8 mouse cellular contexts compared by ENCODE assay signal in genomic region chr5:148994706-148995414, GRCm38 (mm10). TPM values are rescaled to one million over a fixed set of nuclear protein-coding genes. Genes with fewer than 3 reads are reported as not detected.
DNase-seq lines count a peak whose midpoint lies in the region; ATAC-seq lines count a peak whose summit lies in the region.

TSS of gene Gm42791 (minus strand) at chr5:148995147.

- peak within 1 kb of the TSS; percentile 35 for H3K4me3 ChIP-seq in forebrain, embryonic 11.5 days (ENCODE audit: low read depth, low read length)
- peak within 1 kb of the TSS; percentile 60 for H3K4me3 ChIP-seq in heart, embryonic 15.5 days
- H3K4me3 ChIP-seq in liver, embryonic 13.5 days (replicated peaks) = peak within 1 kb of the TSS; percentile 64
- H3K4me3 ChIP-seq in stomach, embryonic 15.5 days (replicated peaks) = peak within 1 kb of the TSS; percentile 56

- peak; percentile 94 for ATAC-seq in forebrain, embryonic 11.5 days (replicated peaks; ENCODE audit: low FRiP score)
- ATAC-seq in heart, embryonic 15.5 days (replicated peaks; ENCODE audit: insufficient number of reproducible peaks, insufficient read depth, low FRiP score, low read depth) = peak; percentile 79
- peak; percentile 76 for ATAC-seq in liver, embryonic 13.5 days (ENCODE audit: low read depth)
- peak; percentile 82 for ATAC-seq in stomach, embryonic 15.5 days (ENCODE audit: insufficient read depth, low FRiP score, low read depth)

- peak within 1 kb of the TSS; percentile 68 for H3K4me2 ChIP-seq in forebrain, embryonic 11.5 days (ENCODE audit: low read depth, low read length, severe bottlenecking)
- H3K4me2 ChIP-seq in heart, embryonic 15.5 days = peak within 1 kb of the TSS; percentile 85
- peak within 1 kb of the TSS; percentile 80 for H3K4me2 ChIP-seq in liver, embryonic 13.5 days
- H3K4me2 ChIP-seq in stomach, embryonic 15.5 days = peak within 1 kb of the TSS; percentile 84

- WGBS in forebrain, embryonic 11.5 days = 2% methylated on average over 33 of the region's 33 CpGs
- under 1% methylated on average over 33 of the region's 33 CpGs for whole genome bisulfite sequencing in heart, embryonic 15.5 days
- 2% methylated on average over 33 of the region's 33 CpGs for WGBS in liver, embryonic 13.5 days (ENCODE audit: insufficient replicate concordance)
- WGBS in stomach, embryonic 15.5 days = under 1% methylated on average over 33 of the region's 33 CpGs

- peak within 1 kb of the TSS; percentile 74 for H3K27ac ChIP-seq in forebrain, embryonic 11.5 days (ENCODE audit: low read depth, low read length)
- H3K27ac ChIP-seq in heart, embryonic 15.5 days = peak within 1 kb of the TSS; percentile 91
- H3K27ac ChIP-seq in liver, embryonic 13.5 days = peak within 1 kb of the TSS; percentile 78
- peak within 1 kb of the TSS; percentile 99 for H3K27ac ChIP-seq in stomach, embryonic 15.5 days

- DNase-seq in CD4-positive helper T cell, adult 2 months (ENCODE audit: low read depth, low spot score) = peak; percentile 44
- DNase-seq in c-Kit-positive CD71-positive TER-119-negative erythroid progenitor cells, embryonic 14.5 days (ENCODE audit: low read depth) = peak; percentile 67
- DNase-seq in forebrain, embryonic 11.5 days (ENCODE audit: low spot score) = peak; percentile 88
- peak; percentile 99 for DNase-seq in kidney, postnatal 25 days
- peak; percentile 68 for DNase-seq in liver, embryonic 13.5 days
- peak; percentile 90 for DNase-seq in neural tube, embryonic 10.5 days (ENCODE audit: extremely low spot score, low spot score)

- H3K36me3 ChIP-seq in forebrain, embryonic 11.5 days (ENCODE audit: control insufficient read depth, insufficient read depth, low read length) = no peaks in the 10 kb centered on the region
- no peaks in the 10 kb centered on the region for H3K36me3 ChIP-seq in heart, embryonic 15.5 days
- no peaks in the 10 kb centered on the region for H3K36me3 ChIP-seq in liver, embryonic 13.5 days
- H3K36me3 ChIP-seq in stomach, embryonic 15.5 days = no peaks in the 10 kb centered on the region

- H3K9ac ChIP-seq in forebrain, embryonic 11.5 days (ENCODE audit: low read length) = peak within 1 kb of the TSS; percentile 71
- H3K9ac ChIP-seq in heart, embryonic 15.5 days = peak within 1 kb of the TSS; percentile 67
- peak within 1 kb of the TSS; percentile 71 for H3K9ac ChIP-seq in liver, embryonic 13.5 days
- H3K9ac ChIP-seq in stomach, embryonic 15.5 days = peak within 1 kb of the TSS; percentile 44; the same call in 1 of the 2 replicates

- no peaks in the 10 kb centered on the region for H3K4me1 ChIP-seq in forebrain, embryonic 11.5 days (replicated peaks; ENCODE audit: control insufficient read depth, insufficient read depth, low read length)
- H3K4me1 ChIP-seq in heart, embryonic 15.5 days (replicated peaks) = peaks cover 23% of the 10 kb centered on the region
- peaks cover 23% of the 10 kb centered on the region for H3K4me1 ChIP-seq in liver, embryonic 13.5 days (replicated peaks)
- 0 out of 2 replicates have a peak, but pooled peaks cover 2% of the 10 kb centered on the region for H3K4me1 ChIP-seq in stomach, embryonic 15.5 days

- H3K27me3 ChIP-seq in forebrain, embryonic 11.5 days (ENCODE audit: control insufficient read depth, insufficient read depth, low read length) = no peaks in the 10 kb centered on the region
- H3K27me3 ChIP-seq in heart, embryonic 15.5 days = no peaks in the 10 kb centered on the region
- no peaks in the 10 kb centered on the region for H3K27me3 ChIP-seq in liver, embryonic 13.5 days
- H3K27me3 ChIP-seq in stomach, embryonic 15.5 days (replicated peaks) = no peaks in the 10 kb centered on the region

- H3K9me3 ChIP-seq in forebrain, embryonic 11.5 days (ENCODE audit: control insufficient read depth, low read length) = no peaks in the 10 kb centered on the region
- no peaks in the 10 kb centered on the region for H3K9me3 ChIP-seq in heart, embryonic 15.5 days (replicated peaks)
- H3K9me3 ChIP-seq in liver, embryonic 13.5 days (replicated peaks) = no peaks in the 10 kb centered on the region
- H3K9me3 ChIP-seq in stomach, embryonic 15.5 days = no peaks in the 10 kb centered on the region

RNA-seq across cellular contexts. Expression of gene Gm42791, which starts in this region (rescaled TPM):
- polyA plus RNA-seq in forebrain, embryonic 11.5 days (2014; fragmentation: Nextera tagmentation; extraction: Ambion mirVana) = 4.6 TPM in 1 of 2 replicates, not detected in the other
- 2.1 and 2.6 TPM in 2 replicates for polyA plus RNA-seq in heart, embryonic 15.5 days (2015; fragmentation: Nextera tagmentation; extraction: Ambion mirVana)
- polyA plus RNA-seq in liver, embryonic 13.5 days (2015; fragmentation: Nextera tagmentation; extraction: Ambion mirVana) = 0.32 and 0.86 TPM in 2 replicates
- 0.67 and 0.80 TPM in 2 replicates for polyA plus RNA-seq in stomach, embryonic 15.5 days (2015; fragmentation: Nextera tagmentation; extraction: Ambion mirVana)

Comparison
In these comparisons a context has a peak if more than half of its experiments do, and no peak if none do; other contexts are left out.
1. Peak in every context shown above with its lines: DNase-seq, ATAC-seq, H3K4me3 ChIP-seq and H3K27ac ChIP-seq.
2. Peak in DNase-seq, ATAC-seq, H3K4me3 ChIP-seq, H3K27ac ChIP-seq, H3K9ac ChIP-seq and H3K4me2 ChIP-seq in liver, embryonic 13.5 days; RNA of the gene not detected or under 1 TPM.
3. Peak in ATAC-seq, H3K4me3 ChIP-seq, H3K27ac ChIP-seq, H3K9ac ChIP-seq and H3K4me2 ChIP-seq in stomach, embryonic 15.5 days; RNA of the gene not detected or under 1 TPM.
4. DNase-seq: peak in every context shown above with its lines; median percentile 99 in kidney, postnatal 25 days; 90 in neural tube, embryonic 10.5 days; 88 in forebrain, embryonic 11.5 days; 68 in liver, embryonic 13.5 days; 67 in c-Kit-positive CD71-positive TER-119-negative erythroid progenitor cells, embryonic 14.5 days; 44 in CD4-positive helper T cell, adult 2 months.